Mouse (Mus musculus): ENCODE results near the gene Ppat.
"Not testable (repeated sequence)": the region's sequence is repeated elsewhere in the genome, so short reads cannot be mapped to it uniquely, and the experiment has no call there.

The Ppat gene

GRCm38 (mm10) chr5:76947142-76947541 lies 4.2 kb downstream of the Ppat start:
- no peak for DNase-seq

- DNase-seq = no peak
These were observed 5.7 kb downstream of the Ppat start for GRCm38 (mm10) chr5:76945678-76946033.

DNA sequence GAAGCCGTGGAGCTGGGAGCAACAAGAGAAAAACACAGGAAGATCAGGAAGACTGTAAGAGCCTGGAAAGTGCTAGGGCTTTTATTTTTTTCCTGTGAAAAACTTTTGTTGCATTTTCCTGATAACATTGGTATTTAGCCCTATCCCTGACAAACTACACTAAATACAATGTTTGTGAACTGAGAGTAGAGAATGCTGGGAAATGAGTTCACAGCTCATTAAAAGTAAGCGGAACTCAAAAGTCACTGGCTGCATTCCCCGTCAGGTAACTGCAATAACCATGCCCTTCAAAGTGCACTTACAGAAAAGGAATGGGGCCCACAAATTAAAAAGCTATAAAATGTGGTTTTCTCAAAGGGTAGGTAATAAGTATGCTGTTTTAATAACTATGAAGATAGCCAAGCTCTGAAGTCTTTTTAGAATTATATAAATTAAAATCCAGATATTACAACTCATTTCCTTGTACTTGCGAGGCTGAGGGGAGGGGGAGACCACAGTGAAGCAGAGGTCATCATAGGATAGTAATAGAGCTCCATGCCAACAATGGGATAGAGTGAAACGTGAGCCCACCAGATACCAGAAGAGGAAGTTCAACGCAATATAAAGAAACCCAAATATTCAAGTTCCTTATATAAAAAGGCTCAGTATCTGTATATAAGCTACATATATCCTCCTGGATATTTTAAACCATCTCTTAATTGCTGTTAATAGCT lies 6.3 kb downstream of the Ppat start:
- peak in 1 of 2 experiments; percentile 57 for DNase-seq

- DNase-seq = peak; percentile 60 to 87
These were observed 8.9 kb downstream of the Ppat start for GRCm38 (mm10) chr5:76942505-76942904.

GRCm38 (mm10) chr5:76941975-76942374 lies 9.4 kb downstream of the Ppat start:
- DNase-seq = no peak

DNA sequence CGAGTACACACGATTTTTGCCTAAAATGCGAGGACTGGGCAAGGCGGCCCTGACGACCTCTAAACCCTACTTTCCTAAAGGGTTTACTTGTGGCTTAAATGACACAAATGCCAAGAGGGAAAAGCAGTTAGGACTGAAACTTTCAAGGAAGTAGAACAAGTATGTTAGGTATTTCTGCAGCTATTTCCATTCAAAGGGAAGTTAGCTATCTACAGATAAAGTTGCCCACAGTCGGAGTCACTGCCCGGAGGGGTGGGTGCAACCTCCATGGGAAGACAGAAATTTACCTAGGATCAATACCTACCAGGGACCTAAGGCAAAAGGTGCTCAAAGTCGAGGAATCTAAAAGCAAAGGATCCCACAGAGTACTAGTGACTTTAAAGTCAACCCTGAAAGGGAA lies 11.7 kb downstream of the Ppat start:
- DNase-seq = no peak

- peak in 1 of 2 experiments; percentile 45 for DNase-seq
These were observed 22.0 kb downstream of the Ppat start for GRCm38 (mm10) chr5:76929180-76929877.

- DNase-seq = peak in 1 of 2 experiments; percentile 87
These were observed 23.1 kb downstream of the Ppat start for GRCm38 (mm10) chr5:76928124-76928832.

DNA sequence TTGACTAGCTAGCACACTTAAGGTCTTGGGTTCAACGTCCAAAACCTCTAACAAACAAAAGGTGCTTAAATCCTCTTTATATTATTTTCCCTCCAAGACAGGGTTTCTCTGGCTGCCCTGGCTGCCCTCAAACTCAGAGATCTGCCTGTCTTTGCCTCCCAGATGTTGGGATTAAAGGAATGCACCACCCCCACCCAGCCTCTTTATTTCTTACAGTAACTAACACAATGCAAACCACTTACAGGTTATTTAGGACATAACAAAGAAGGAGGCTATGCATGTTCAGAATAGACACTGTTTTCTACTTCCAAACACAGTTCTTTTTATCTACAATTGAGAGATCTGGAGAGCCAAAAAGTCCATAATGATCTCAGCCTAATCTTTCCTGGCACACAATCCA lies 27.1 kb downstream of the Ppat start:
- no peak for DNase-seq

DNA sequence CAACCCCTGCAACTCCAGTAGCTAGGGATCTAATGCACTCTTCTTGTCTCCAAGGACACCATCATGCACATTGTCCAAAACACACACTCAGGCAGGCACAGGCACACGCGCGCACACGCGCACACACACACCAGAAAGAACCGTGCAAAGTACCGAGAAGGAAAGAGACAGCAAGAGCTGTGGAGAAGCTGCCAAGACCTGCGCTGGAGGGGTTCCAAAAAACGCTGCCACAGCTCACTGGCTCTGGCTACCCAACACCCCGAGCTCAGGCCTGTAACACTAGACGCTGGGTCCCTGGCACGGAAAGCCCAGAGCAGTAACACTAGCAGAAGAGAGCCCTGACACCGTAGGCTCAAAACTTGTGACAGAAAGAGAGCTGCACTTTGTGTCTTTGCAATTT lies 27.9 kb downstream of the Ppat start:
- peak; percentile 92 for DNase-seq

DNA sequence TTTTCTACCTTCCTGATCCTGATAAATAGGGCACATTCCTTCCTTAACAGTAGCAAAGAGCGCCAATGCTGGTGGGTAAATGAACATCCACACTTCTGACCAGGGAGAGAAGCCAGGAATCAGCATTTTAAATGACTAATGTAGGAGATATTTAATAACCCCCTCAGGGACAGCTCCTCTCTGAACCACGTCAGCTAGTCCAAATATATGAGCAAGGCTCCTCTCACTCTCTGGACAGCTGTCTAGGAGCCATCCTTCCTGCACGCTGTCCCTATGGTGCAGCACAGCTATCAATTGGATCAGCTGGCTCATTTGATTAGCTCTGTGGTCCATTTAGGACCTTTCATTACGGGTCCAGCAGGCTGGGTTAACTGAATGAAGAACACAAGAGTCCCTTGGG lies 28.5 kb downstream of the Ppat start:
- no peak for DNase-seq

DNA sequence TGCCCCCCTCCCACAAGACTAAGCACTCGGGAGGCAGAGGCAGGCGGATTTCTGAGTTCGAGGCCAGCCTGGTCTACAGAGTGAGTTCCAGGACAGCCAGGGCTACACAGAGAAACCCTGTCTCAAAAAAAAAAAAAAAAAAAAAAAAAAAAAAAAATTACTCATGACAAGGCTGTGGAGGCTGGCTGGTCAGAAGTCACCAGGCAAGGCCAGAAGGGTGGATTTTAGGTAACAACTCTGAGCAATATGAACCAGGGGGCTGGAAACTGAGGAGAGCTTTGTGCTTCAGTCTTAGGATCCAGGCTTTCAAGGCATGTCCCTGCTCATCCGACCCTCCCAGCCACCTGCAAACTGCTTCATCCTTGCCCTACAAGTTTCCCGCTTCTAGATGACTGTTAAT lies 38.9 kb downstream of the Ppat start:
- DNase-seq = not testable (repeated sequence)

DNA sequence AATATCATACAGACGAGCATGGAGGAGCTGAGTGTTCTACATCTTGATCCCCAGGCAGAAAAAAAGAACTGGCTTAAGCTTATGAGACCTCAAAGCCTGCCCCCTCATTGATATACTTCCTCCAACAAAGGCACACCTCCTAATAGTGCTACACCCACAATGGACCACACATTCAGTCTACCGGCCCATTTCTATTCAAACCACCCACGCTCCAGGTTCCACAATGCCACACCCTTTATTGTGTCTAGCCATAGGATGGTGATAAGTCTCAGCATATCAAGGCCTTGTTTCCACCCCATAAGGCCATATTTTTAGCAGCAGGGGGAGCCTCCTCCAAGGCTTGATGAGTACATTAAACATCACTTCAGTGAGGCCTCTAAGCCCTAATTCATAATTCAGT lies 40.6 kb downstream of the Ppat start:
- DNase-seq = no peak

- no peak for DNase-seq
These were observed 45.3 kb downstream of the Ppat start for GRCm38 (mm10) chr5:76906155-76906499.

DNA sequence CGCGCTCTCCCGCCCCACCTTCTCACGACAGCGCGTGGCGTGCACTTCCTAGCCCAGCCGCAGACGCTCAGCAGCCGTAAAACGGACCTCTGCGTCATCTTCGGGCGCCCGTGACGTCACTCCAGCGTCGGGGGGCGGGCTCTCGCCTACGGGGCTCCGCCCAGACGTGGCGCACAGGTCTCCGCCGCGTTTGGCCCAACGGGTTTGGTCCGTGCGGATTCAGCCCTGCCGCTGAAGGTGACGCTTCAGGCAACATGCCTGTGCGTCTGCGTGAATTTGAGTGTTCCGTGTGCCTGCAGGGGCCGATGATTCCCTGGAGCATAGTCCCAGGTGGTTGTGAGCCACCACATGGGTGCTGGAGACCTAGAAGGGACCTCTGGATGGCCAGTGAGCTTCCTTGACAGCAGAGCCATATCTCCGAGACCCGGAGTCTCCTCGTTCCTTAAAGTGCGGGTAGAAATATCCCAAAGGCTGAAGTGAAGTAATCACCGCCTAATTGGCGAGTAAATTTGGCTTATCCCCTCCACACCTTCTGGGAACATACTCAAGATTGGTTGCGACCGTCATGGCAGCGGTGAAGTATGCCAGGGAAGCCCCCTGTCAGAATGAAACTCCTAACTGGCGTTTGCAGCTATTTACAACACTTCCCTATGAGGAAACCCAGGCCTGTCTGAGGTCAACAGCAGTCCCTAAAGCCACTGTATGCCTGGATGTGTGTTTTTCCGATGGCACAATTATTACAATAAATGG lies 45.8 kb downstream of the Ppat start, which contains the start of gene Aasdh:
TSS of gene Aasdh (minus strand) at position 110 of the 750 bp plus-strand sequence.
- peak; percentile 91 to 95 for DNase-seq

DNA sequence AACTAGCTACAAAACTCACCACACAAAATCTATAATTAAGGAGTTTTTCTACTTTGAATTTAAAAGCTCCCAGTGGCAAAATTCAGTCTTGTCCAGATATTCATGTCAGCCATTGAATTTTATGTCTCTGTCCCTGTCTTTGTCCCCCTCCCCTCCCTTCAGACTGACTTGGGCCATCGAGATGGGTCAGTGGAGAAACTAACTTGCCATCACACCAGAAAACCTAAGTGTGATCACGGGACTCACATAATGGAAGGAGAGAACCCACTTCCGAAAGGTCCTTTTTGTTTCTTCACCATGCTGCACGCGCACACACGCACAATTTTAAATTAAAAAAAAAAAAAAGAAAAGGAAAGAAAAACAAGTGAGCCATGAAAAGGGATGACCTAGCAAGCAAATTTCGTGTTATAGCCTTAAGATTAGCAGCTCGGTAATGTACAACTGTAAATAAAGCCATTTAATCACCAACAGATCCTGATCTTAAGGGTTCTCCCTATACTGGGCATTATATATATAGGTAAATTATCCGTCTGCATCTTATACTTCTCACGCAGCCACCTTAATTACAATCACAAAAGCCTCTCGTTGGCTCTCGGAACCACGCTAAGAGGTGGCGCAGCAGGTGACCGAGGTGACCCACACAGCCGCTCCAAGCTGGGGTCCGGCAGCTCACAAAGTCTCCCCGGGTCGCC lies 46.5 kb downstream of the Ppat start:
- no peak for DNase-seq

- no peak for DNase-seq
These were observed 49.2 kb downstream of the Ppat start for GRCm38 (mm10) chr5:76902131-76902530.

DNA sequence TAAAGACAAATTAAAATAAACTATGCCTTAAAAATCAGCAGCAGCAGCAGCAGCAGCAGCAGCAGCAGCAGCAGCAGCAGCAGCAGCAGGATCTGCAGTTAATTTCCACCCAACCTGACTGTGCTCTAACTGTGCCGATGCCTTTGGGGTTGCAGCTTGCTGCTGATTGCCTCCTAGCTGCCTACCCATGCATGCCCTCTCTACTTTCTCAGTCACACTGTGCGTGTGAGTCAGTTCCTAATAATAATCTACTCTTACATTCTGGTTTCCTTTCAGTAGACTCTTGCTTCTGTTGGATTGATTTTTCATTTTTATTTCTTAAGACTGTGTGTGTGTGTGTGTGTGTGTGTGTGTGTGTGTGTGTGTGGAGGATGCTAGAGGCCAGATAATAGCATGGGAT lies 58.3 kb downstream of the Ppat start:
- no peak for DNase-seq

DNA sequence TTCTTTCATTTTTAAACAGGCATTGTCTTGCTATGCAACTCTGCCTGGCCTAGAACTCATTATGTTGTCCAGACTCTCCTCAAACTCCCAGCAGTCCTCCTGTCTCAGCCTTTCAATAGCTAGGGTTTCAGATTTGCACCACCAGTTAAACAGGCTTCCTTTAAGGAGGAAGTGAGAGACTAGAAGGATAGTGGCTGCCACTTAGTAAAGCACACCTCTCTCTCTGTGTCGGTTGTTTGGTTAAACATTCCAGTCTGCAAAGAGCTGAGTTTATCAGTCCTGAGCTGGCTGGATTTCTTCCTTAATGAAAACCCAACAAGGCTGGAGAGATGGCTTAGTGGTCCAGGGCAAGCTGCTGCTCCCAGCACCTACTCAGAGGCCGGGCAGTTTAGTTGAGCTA lies 58.8 kb downstream of the Ppat start:
- no peak for DNase-seq

DNA sequence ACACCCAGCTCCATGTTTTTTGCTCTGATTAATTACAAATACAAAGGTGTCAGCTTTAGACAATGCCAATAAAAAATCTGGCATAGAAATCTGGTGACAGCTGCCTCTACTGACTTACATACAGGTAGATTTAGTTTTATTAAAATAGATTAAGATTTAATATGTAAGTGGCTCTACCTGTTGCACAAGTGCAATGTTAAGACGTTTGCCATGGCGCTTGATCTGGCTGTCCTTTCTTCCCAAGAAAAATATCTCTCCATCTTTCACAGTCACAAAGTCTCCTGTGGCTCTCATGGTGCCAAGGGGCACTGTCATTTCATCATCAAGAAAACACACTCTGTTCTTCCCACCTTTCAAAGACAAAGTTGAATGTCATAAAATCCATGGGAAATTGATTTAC lies 64.4 kb downstream of the Ppat start:
- DNase-seq = no peak

DNA sequence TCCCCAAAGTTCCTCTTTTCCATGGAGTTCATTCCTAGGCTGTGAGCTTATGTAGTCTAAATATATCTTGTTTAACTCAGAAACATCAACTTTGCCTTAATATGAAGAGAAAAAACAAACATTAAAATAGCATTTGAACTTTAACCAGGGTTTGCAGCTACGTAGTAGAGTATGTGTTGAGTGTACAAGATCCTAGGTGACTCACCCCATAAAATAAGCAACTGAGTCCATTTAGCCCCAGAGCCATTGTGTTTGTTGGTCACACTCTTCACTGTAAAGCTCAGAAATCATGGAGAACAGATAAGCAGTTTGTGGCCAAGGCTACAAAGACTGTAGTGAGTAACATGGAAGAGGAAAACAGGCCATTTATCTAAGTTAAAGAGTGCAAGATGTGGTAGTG lies 67.3 kb downstream of the Ppat start:
- DNase-seq = no peak

DNA sequence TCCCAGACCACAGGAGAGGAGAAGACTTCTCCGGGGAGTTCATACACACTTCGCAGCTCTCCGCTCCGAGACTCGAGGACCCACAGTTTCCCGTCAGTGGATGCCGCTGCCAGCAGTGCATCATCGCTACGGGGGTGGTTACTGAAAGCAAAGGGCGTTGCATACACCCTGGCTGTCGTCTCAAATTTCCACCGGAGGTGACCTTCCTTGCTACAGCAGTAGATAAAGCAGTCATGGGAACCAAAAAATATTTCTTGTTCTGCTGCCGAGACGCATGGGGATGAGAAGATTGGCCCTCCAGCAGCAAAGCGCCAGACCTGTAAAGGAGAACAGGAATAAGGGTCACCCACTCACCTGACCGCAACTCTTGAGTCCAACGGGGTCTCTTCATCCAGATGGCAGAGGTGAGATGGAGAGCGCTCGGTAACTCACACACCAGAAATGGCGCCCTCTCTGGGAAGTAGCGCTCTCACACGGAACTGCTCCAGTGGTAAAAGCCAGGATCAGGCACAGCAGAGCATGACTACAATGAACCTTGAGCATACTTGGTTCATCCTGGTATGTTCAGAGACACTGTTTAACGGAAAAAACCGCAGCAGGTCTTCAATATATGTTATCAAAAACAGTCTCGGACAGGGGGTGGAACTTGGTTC lies 75.1 kb downstream of the Ppat start:
- no peak for DNase-seq
